Mouse (Mus musculus): ENCODE data around the gene Fads2.
A peak's percentile ranks its signal among the peaks of the same experiment; 100 is the strongest.

Fads2 gene

GRCm38 (mm10) chr19:10102054-10102700, 631 bp upstream of the Fads2 start:
- DNase-seq (ENCODE audit: low spot score in 2 of 2), result no peak

GRCm38 (mm10) chr19:10100631-10101071, 895 bp downstream of the Fads2 start:
- DNase-seq (ENCODE audit: low spot score in 2 of 2), result peak; percentile 88 to 89

GRCm38 (mm10) chr19:10097826-10098225, 3.7 kb downstream of the Fads2 start:
- DNase-seq (ENCODE audit: low spot score in 2 of 2), result peak; percentile 41 to 48

- no peak for DNase-seq (ENCODE audit: low spot score in 2 of 2)
Measured at GRCm38 (mm10) chr19:10096371-10096876, 5.1 kb downstream of the Fads2 start.

GRCm38 (mm10) chr19:10094695-10095094, 6.9 kb downstream of the Fads2 start:
- no peak for DNase-seq (ENCODE audit: low spot score in 2 of 2)

- DNase-seq (ENCODE audit: low spot score in 2 of 2), result no peak
Measured at GRCm38 (mm10) chr19:10093829-10094228, 7.7 kb downstream of the Fads2 start.

GRCm38 (mm10) chr19:10086976-10087375, 14.6 kb downstream of the Fads2 start:
- no peak for DNase-seq (ENCODE audit: low spot score in 2 of 2)

- no peak for DNase-seq (ENCODE audit: low spot score in 2 of 2)
Measured at GRCm38 (mm10) chr19:10085454-10085853, 16.1 kb downstream of the Fads2 start.

GRCm38 (mm10) chr19:10082105-10082504, 19.4 kb downstream of the Fads2 start:
- no peak for DNase-seq (ENCODE audit: low spot score in 2 of 2)

GRCm38 (mm10) chr19:10080384-10080783, 21.2 kb downstream of the Fads2 start:
- no peak for DNase-seq (ENCODE audit: low spot score in 2 of 2)

- no peak for DNase-seq (ENCODE audit: low spot score in 2 of 2)
Measured at GRCm38 (mm10) chr19:10078392-10078791, 23.2 kb downstream of the Fads2 start.

GRCm38 (mm10) chr19:10073145-10073544, 28.4 kb downstream of the Fads2 start:
- DNase-seq (ENCODE audit: low spot score in 2 of 2), result peak in 1 of 2 experiments; percentile 16

- DNase-seq (ENCODE audit: low spot score in 2 of 2), result peak in 1 of 2 experiments; percentile 20
Measured at GRCm38 (mm10) chr19:10071892-10072291, 29.7 kb downstream of the Fads2 start.

GRCm38 (mm10) chr19:10071166-10071565, 30.4 kb downstream of the Fads2 start:
- peak; percentile 74 to 82 for DNase-seq (ENCODE audit: low spot score in 2 of 2)

- DNase-seq (ENCODE audit: low spot score in 2 of 2), result peak in 1 of 2 experiments; percentile 21
Measured at GRCm38 (mm10) chr19:10070186-10070980, 31.2 kb downstream of the Fads2 start.

GRCm38 (mm10) chr19:10067701-10068100, 33.8 kb downstream of the Fads2 start:
- peak; percentile 72 to 73 for DNase-seq (ENCODE audit: low spot score in 2 of 2)

GRCm38 (mm10) chr19:10066502-10066901, 35.0 kb downstream of the Fads2 start:
- no peak for DNase-seq (ENCODE audit: low spot score in 2 of 2)

- peak in 1 of 2 experiments; percentile 17 for DNase-seq (ENCODE audit: low spot score in 2 of 2)
Measured at GRCm38 (mm10) chr19:10066189-10066500, 35.4 kb downstream of the Fads2 start.

- DNase-seq (ENCODE audit: low spot score in 2 of 2), result no peak
Measured at GRCm38 (mm10) chr19:10065465-10066188, 35.9 kb downstream of the Fads2 start.

GRCm38 (mm10) chr19:10064173-10065012, 37.2 kb downstream of the Fads2 start:
- peak in 1 of 2 experiments; percentile 46 for DNase-seq (ENCODE audit: low spot score in 2 of 2)

- peak in 1 of 2 experiments; percentile 19 for DNase-seq (ENCODE audit: low spot score in 2 of 2)
Measured at GRCm38 (mm10) chr19:10062862-10063261, 38.7 kb downstream of the Fads2 start.
